Mouse (Mus musculus): ENCODE data around the gene Cux2. TPM values are rescaled to one million over a fixed set of nuclear protein-coding genes. Genes with fewer than 3 reads are reported as not detected.
A peak's percentile ranks its signal among the peaks of the same experiment; 100 is the strongest.

The Cux2 gene
- polyA plus RNA-seq, 1 experiment from 2014 or later: 0.47 TPM

DNA sequence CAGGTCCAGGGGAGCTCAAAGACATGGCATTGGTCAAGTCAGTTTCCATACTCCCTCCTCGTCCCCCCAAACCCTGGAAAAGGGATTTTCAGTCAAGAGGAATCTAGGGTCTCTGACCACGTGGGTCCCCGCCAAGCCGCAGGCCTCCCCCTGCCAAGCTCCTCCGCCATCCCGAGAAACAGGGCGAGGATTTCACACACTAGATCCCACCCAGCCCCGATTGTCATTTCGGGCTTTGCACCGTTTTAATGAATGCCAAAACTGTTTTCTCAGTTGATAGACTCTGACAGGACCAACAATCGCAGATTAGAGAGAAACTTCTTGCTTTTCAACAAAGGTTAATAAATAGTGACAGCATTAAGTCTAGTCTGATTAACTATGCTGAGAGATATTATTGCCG lies 55.1 kb downstream of the Cux2 start:
- no peaks in the 10 kb centered on the region for H3K9me3 ChIP-seq (ENCODE audit: low read length)
- WGBS: 73% methylated on average over 12 of the region's 12 CpGs
- DNase-seq (ENCODE audit: low spot score) (no peak), ATAC-seq (no peak)
- no peak overlapping the region for H3K4me3 ChIP-seq (ENCODE audit: low read depth, low read length)
- H3K4me1 ChIP-seq (ENCODE audit: insufficient read depth, low read depth, low read length): no peaks in the 10 kb centered on the region
- H3K36me3 ChIP-seq (ENCODE audit: insufficient read depth, low read length): no peaks in the 10 kb centered on the region
- H3K27me3 ChIP-seq (replicated peaks; ENCODE audit: insufficient read depth, low read length): no peaks in the 10 kb centered on the region
- H3K4me2 ChIP-seq (replicated peaks; ENCODE audit: low read depth, low read length): no peak overlapping the region
- H3K27ac ChIP-seq (ENCODE audit: low read length): no peak overlapping the region
- H3K9ac ChIP-seq (replicated peaks; ENCODE audit: low read depth): no peak overlapping the region
- no peak for TF ChIP-seq CTCF (IDR thresholded peaks at IDR 0.05)
- no peak for TF ChIP-seq EP300 (IDR thresholded peaks at IDR 0.05)

DNA sequence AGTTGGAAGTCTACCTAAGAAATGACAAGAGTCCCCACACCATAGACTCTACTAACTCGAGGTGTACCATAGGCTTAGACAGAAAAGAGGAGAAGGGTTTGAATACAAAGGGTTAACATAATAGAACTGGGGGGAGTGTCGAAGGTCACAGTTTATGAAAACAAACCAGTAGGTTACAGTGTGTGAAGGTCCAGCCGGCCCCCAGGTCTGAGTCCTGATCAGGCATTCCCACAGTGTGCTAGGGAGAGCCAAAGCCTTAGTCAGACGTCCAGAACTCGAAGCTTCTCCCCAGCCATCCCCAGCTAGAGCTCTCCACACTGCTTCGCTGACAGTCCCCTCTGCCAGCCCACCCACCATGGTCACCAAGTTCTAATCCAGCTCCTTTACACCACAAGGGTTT lies 58.0 kb downstream of the Cux2 start:
- WGBS: 33% methylated on average over 6 of the region's 6 CpGs
- H3K9ac ChIP-seq (replicated peaks; ENCODE audit: low read depth): no peak overlapping the region
- H3K9me3 ChIP-seq (ENCODE audit: low read length): no peaks in the 10 kb centered on the region
- TF ChIP-seq CTCF (IDR thresholded peaks at IDR 0.05) (no peak), EP300 (IDR thresholded peaks at IDR 0.05) (no peak)
- no peak overlapping the region for H3K27ac ChIP-seq (ENCODE audit: low read length)
- no peaks in the 10 kb centered on the region for H3K4me1 ChIP-seq (ENCODE audit: insufficient read depth, low read depth, low read length)
- no peak overlapping the region for H3K4me3 ChIP-seq (ENCODE audit: low read depth, low read length)
- H3K27me3 ChIP-seq (replicated peaks; ENCODE audit: insufficient read depth, low read length): no peaks in the 10 kb centered on the region
- ATAC-seq: no peak
- H3K4me2 ChIP-seq (replicated peaks; ENCODE audit: low read depth, low read length): no peak overlapping the region
- H3K36me3 ChIP-seq (ENCODE audit: insufficient read depth, low read length): no peaks in the 10 kb centered on the region
- no peak for DNase-seq (ENCODE audit: low spot score)

DNA sequence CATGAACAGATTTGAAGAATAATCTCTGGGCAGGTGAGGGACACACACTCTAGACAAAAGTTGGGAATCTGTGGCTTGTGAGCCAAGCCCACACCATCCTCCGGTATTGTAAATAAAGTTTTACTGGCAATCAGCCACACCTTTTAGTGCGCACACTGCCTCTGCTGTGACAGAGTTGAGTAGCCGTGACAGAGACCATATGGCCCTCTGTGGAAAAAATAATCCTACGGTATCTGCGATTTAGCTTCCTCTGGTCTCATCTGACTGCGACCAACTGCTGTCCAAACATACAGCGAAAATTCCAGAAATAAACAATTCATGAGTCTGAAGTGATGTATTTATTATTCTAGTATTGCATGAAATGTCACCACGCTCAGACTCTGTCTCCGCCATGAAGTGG lies 64.0 kb downstream of the Cux2 start:
- Histone ChIP-seq H3K27ac (ENCODE audit: low read length) (no peak overlapping the region), H3K36me3 (ENCODE audit: insufficient read depth, low read length) (no peaks in the 10 kb centered on the region), H3K4me1 (ENCODE audit: insufficient read depth, low read depth, low read length) (no peaks in the 10 kb centered on the region), H3K9ac (replicated peaks; ENCODE audit: low read depth) (no peak overlapping the region), H3K27me3 (replicated peaks; ENCODE audit: insufficient read depth, low read length) (no peaks in the 10 kb centered on the region), H3K9me3 (ENCODE audit: low read length) (no peaks in the 10 kb centered on the region), H3K4me3 (ENCODE audit: low read depth, low read length) (no peak overlapping the region), H3K4me2 (replicated peaks; ENCODE audit: low read depth, low read length) (no peak overlapping the region)
- DNase-seq (ENCODE audit: low spot score) (peak; percentile 9), ATAC-seq (0 out of 2 replicates have a peak, but pooled peaks have one; percentile 11)
- WGBS: 34% methylated on average over 9 of the region's 9 CpGs
- TF ChIP-seq CTCF (IDR thresholded peaks at IDR 0.05) (no peak), EP300 (IDR thresholded peaks at IDR 0.05) (no peak)

DNA sequence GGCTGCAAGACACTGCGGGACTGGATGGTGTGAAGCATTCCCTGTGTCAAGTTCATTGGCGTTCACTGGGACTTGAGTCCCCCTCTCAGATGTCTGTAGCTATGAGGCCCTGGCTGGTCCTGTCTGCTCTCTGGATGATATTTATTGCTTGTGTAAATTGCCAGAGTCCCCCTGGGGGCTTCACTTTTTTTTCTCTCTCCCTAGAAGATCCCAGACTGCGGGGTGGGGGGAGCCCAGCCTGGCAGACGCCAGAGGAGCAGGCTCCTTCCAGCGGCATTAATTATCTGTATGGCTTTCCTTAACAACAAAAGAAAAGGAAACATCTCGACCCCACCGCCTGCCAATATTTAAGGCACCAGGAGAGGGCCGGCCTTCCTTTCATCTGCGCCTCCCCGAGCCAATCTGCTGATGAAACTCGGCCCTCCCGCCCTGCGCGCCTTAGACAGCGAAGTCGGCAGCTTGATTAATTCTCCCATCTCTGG lies 68.2 kb downstream of the Cux2 start:
- no peak overlapping the region for H3K4me2 ChIP-seq (replicated peaks; ENCODE audit: low read depth, low read length)
- DNase-seq (ENCODE audit: low spot score) (no peak), ATAC-seq (no peak)
- H3K27me3 ChIP-seq (replicated peaks; ENCODE audit: insufficient read depth, low read length): no peaks in the 10 kb centered on the region
- no peak overlapping the region for H3K4me3 ChIP-seq (ENCODE audit: low read depth, low read length)
- no peak overlapping the region for H3K27ac ChIP-seq (ENCODE audit: low read length)
- 22% methylated on average over 16 of the region's 16 CpGs for WGBS
- TF ChIP-seq CTCF (IDR thresholded peaks at IDR 0.05) (peak; percentile 8; the same call in 1 of the 2 replicates), EP300 (IDR thresholded peaks at IDR 0.05) (no peak)
- no peaks in the 10 kb centered on the region for H3K9me3 ChIP-seq (ENCODE audit: low read length)
- H3K36me3 ChIP-seq (ENCODE audit: insufficient read depth, low read length): no peaks in the 10 kb centered on the region
- H3K4me1 ChIP-seq (ENCODE audit: insufficient read depth, low read depth, low read length): no peaks in the 10 kb centered on the region
- H3K9ac ChIP-seq (replicated peaks; ENCODE audit: low read depth): no peak overlapping the region

- no peak for ATAC-seq
- TF ChIP-seq EP300 (IDR thresholded peaks at IDR 0.05) (no peak), CTCF (IDR thresholded peaks at IDR 0.05) (no peak)
- Histone ChIP-seq H3K36me3 (ENCODE audit: insufficient read depth, low read length) (no peaks in the 10 kb centered on the region), H3K27ac (ENCODE audit: low read length) (no peak overlapping the region), H3K4me2 (replicated peaks; ENCODE audit: low read depth, low read length) (no peak overlapping the region), H3K9ac (replicated peaks; ENCODE audit: low read depth) (no peak overlapping the region), H3K27me3 (replicated peaks; ENCODE audit: insufficient read depth, low read length) (no peaks in the 10 kb centered on the region), H3K4me1 (ENCODE audit: insufficient read depth, low read depth, low read length) (no peaks in the 10 kb centered on the region), H3K9me3 (ENCODE audit: low read length) (no peaks in the 10 kb centered on the region), H3K4me3 (ENCODE audit: low read depth, low read length) (no peak overlapping the region)
- 88% methylated on average over 11 of the region's 12 CpGs for WGBS
- DNase-seq (ENCODE audit: low spot score): no peak
Observed at GRCm38 (mm10) chr5:121976331-121976730, 73.6 kb downstream of the Cux2 start.

DNA sequence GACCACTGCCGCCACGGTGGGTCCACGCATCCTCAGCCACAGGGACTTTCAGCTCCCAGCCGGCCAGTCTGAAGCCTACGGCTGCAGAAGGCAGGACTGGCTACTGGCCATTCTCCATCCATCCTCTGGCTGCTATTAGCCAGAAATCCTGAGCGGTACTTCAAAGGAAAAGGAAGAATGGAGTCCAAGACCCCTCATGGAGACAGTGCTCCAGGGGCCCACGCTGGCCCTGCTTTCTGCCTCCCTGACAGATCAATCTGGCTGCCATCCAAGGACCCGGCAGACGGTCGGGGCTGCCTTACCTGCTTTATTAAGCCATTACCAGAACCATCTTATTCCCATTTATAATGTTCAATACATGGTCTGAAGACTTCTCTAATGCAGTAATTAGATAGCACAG lies 76.4 kb downstream of the Cux2 start:
- WGBS: 36% methylated on average over 10 of the region's 10 CpGs
- H3K27me3 ChIP-seq (replicated peaks; ENCODE audit: insufficient read depth, low read length): no peaks in the 10 kb centered on the region
- no peak for DNase-seq (ENCODE audit: low spot score)

GRCm38 (mm10) chr5:121972680-121973192 lies 77.2 kb downstream of the Cux2 start:
- no peaks in the 10 kb centered on the region for H3K9me3 ChIP-seq (ENCODE audit: low read length)
- ATAC-seq (no peak), DNase-seq (ENCODE audit: low spot score) (no peak)
- no peaks in the 10 kb centered on the region for H3K27me3 ChIP-seq (replicated peaks; ENCODE audit: insufficient read depth, low read length)
- no peaks in the 10 kb centered on the region for H3K36me3 ChIP-seq (ENCODE audit: insufficient read depth, low read length)
- 26% methylated on average over 23 of the region's 23 CpGs for WGBS
- TF ChIP-seq EP300 (IDR thresholded peaks at IDR 0.05): no peak
- no peak overlapping the region for H3K27ac ChIP-seq (ENCODE audit: low read length)
- no peak overlapping the region for H3K9ac ChIP-seq (replicated peaks; ENCODE audit: low read depth)
- no peaks in the 10 kb centered on the region for H3K4me1 ChIP-seq (ENCODE audit: insufficient read depth, low read depth, low read length)
- no peak overlapping the region for H3K4me3 ChIP-seq (ENCODE audit: low read depth, low read length)
- 0 out of 2 replicates have a peak overlapping the region, but pooled peaks have one; percentile 17 for H3K4me2 ChIP-seq (replicated peaks; ENCODE audit: low read depth, low read length)

More for the DNA sequence above, 76.4 kb downstream of the Cux2 start:
- H3K9ac ChIP-seq (replicated peaks; ENCODE audit: low read depth): no peak overlapping the region
- no peak overlapping the region for H3K4me3 ChIP-seq (ENCODE audit: low read depth, low read length)
- no peaks in the 10 kb centered on the region for H3K36me3 ChIP-seq (ENCODE audit: insufficient read depth, low read length)
- no peaks in the 10 kb centered on the region for H3K4me1 ChIP-seq (ENCODE audit: insufficient read depth, low read depth, low read length)
- ATAC-seq: no peak
- TF ChIP-seq CTCF (IDR thresholded peaks at IDR 0.05) (no peak), EP300 (IDR thresholded peaks at IDR 0.05) (no peak)
- H3K27ac ChIP-seq (ENCODE audit: low read length): no peak overlapping the region
- no peak overlapping the region for H3K4me2 ChIP-seq (replicated peaks; ENCODE audit: low read depth, low read length)
- no peaks in the 10 kb centered on the region for H3K9me3 ChIP-seq (ENCODE audit: low read length)
